Mouse (Mus musculus) thymus, adult 2 months (tissue): Measurements from ENCODE around the gene Nt5m. TPM values are rescaled to one million over a fixed set of nuclear protein-coding genes. Genes with fewer than 3 reads are reported as not detected.

Experiments used
- DNase-seq: peaks from one replicate; pipeline ENCODE4 v3.0.0; 2021
- H3K27ac ChIP-seq: fragments of 200-500 bp; 2 replicates; pipeline ENCODE4 v1.5.1; 2012; ENCODE audit warnings: low read length, control low read depth; ENCODE audit not compliant: control insufficient read depth, insufficient read depth
- H3K27me3 ChIP-seq: fragments of 200-500 bp; 2 replicates; pipeline ENCODE4 v1.6.1; 2012; ENCODE audit warnings: mild to moderate bottlenecking, low read length, moderate library complexity, mixed read lengths; ENCODE audit not compliant: control insufficient read depth, insufficient read depth
- H3K36me3 ChIP-seq: fragments of 200-500 bp; 2 replicates; pipeline ENCODE4 v1.6.1; 2012; ENCODE audit warnings: mild to moderate bottlenecking, low read length, moderate library complexity; ENCODE audit not compliant: control insufficient read depth, insufficient read depth
- H3K4me1 ChIP-seq: fragments of 200-500 bp; replicated peaks from 2 replicates; pipeline ENCODE4 v1.6.1; 2012; ENCODE audit warnings: low read length; ENCODE audit not compliant: control insufficient read depth, insufficient read depth
- H3K4me3 ChIP-seq: fragments of 200-500 bp; 2 replicates; pipeline ENCODE4 v1.5.1; 2012; ENCODE audit warnings: mild to moderate bottlenecking, low read length, control low read depth, moderate library complexity; ENCODE audit not compliant: control insufficient read depth, insufficient read depth
- CTCF ChIP-seq: fragments of 200-500 bp; IDR thresholded peaks from 2 replicates; pipeline ENCODE4 v1.5.1; 2012; ENCODE audit warnings: mild to moderate bottlenecking, control low read depth, low read length, moderate library complexity, borderline replicate concordance; ENCODE audit not compliant: control insufficient read depth, poor library complexity, insufficient read depth; ENCODE audit errors: extremely low read depth
- POLR2A ChIP-seq: fragments of 200-500 bp; IDR thresholded peaks from 2 replicates; pipeline ENCODE4 v1.6.1; 2012; ENCODE audit warnings: mild to moderate bottlenecking, low read length, control low read depth, moderate library complexity; ENCODE audit not compliant: control insufficient read depth, poor library complexity, insufficient read depth; ENCODE audit errors: extremely low read depth
- WGBS: fragments of 180-500 bp; shearing (Covaris S2); methylation state at CpG from one replicate; pipeline ENCODE4 v1.1.7; 2018; 5-methylcytosine and 5-hydroxymethylcytosine counted together
- polyA plus RNA-seq: library from polyadenylated mRNA; depleted of rRNA; stranded (reverse); fragments of >200 nt; gene quantifications from 2 replicates; pipeline ENCODE4 v1.2.3, GENCODE M21; 2012

Nt5m gene
- polyA plus RNA-seq, 1 experiment = 31.0 TPM

GRCm38 (mm10) chr11:59902045-59902726, 62.9 kb downstream of the Nt5m start:
- Histone ChIP-seq H3K27me3 (no peaks in the 10 kb centered on the region), H3K27ac (peak overlapping the region; percentile 53; the same call in 1 of the 2 replicates), H3K4me1 (no peaks in the 10 kb centered on the region), H3K4me3 (no peak overlapping the region), H3K36me3 (no peaks in the 10 kb centered on the region)
- DNase-seq = no peak
- TF ChIP-seq CTCF (no peak), POLR2A (no peak)
- 85% methylated on average over 8 of the region's 8 CpGs for WGBS

DNA sequence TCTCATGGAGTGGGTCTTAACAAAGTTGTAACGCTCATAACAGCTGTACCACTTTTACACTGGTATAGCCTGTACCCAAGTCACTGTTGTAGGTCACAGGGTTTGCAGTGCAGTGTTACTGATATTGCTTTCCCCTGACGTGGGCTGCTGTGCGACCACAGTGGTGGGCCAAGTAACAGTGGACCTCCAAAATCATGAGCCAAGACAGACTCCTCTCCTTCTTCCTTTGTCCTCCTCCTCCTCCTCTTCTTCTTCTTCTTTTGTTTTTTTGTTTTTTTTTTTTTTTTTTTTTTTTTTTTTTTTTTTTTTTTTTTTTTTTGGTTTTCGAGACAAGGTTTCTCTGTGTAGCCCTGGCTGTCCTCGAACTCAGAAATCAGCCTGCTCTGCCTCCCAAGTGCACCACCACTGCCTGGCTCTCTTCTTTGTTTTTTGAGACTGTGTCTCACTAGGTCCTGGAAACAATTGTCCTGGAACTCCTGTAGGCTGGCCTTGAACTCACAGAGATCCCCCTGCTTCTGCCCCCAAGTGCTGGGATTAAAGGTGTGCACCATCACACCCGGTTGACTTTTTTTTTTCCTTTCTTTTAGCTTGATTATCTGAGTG, 67.4 kb downstream of the Nt5m start:
- no peak for DNase-seq
- no peaks in the 10 kb centered on the region for H3K36me3 ChIP-seq
- H3K4me1 ChIP-seq = no peaks in the 10 kb centered on the region
- no peaks in the 10 kb centered on the region for H3K27me3 ChIP-seq
- TF ChIP-seq CTCF (no peak), POLR2A (no peak)
- WGBS = 94% methylated on average over 6 of the region's 6 CpGs
- H3K27ac ChIP-seq = no peak overlapping the region
- no peak overlapping the region for H3K4me3 ChIP-seq

GRCm38 (mm10) chr11:59908446-59908845, 69.2 kb downstream of the Nt5m start:
- no peaks in the 10 kb centered on the region for H3K27me3 ChIP-seq
- H3K27ac ChIP-seq = no peak overlapping the region

DNA sequence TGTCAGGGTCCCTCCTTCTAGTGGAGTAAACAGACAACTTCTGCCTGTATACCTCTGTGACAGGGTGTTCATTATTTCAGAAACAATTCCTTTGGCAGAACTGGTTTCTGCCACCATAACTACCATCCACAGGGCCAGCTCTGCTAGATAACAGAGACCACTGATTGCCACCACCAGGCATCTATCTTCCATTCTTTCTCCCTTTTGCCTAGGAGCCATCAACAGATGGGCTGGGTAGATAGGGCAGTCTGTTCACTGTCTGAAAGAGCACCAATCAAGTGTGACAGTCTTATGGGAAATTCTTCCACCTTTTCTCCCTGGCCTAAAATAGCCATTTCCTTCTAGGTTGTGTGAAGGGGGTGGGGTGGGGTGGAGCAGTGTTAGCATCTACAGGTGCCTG, 71.3 kb downstream of the Nt5m start:
- H3K4me1 ChIP-seq = no peaks in the 10 kb centered on the region
- H3K27ac ChIP-seq = no peak overlapping the region
- TF ChIP-seq POLR2A (no peak), CTCF (no peak)
- no peak for DNase-seq
- no peaks in the 10 kb centered on the region for H3K36me3 ChIP-seq
- no peaks in the 10 kb centered on the region for H3K27me3 ChIP-seq
- H3K4me3 ChIP-seq = no peak overlapping the region

More at GRCm38 (mm10) chr11:59908446-59908845, 69.2 kb downstream of the Nt5m start:
- DNase-seq = no peak
- no peak for TF ChIP-seq CTCF
- TF ChIP-seq POLR2A = no peak
- H3K4me1 ChIP-seq = no peaks in the 10 kb centered on the region
- no peak overlapping the region for H3K4me3 ChIP-seq
- 82% methylated on average over 3 of the region's 3 CpGs for WGBS
- no peaks in the 10 kb centered on the region for H3K36me3 ChIP-seq

- 90% methylated on average over 1 of the region's 1 CpGs for WGBS
- no peak overlapping the region for H3K27ac ChIP-seq
- no peaks in the 10 kb centered on the region for H3K27me3 ChIP-seq
- TF ChIP-seq POLR2A (no peak), CTCF (no peak)
- H3K4me3 ChIP-seq = no peak overlapping the region
- no peak for DNase-seq
- no peaks in the 10 kb centered on the region for H3K36me3 ChIP-seq
- H3K4me1 ChIP-seq = no peaks in the 10 kb centered on the region
Measured at GRCm38 (mm10) chr11:59911523-59911922, 72.3 kb downstream of the Nt5m start.

- no peak overlapping the region for H3K27ac ChIP-seq
- no peaks in the 10 kb centered on the region for H3K27me3 ChIP-seq
- no peak for TF ChIP-seq CTCF
- TF ChIP-seq POLR2A = no peak
- 95% methylated on average over 4 of the region's 4 CpGs for WGBS
- H3K36me3 ChIP-seq = no peaks in the 10 kb centered on the region
- H3K4me3 ChIP-seq = no peak overlapping the region
- H3K4me1 ChIP-seq = no peaks in the 10 kb centered on the region
- no peak for DNase-seq
Measured at GRCm38 (mm10) chr11:59913702-59914101, 74.5 kb downstream of the Nt5m start.
